Mouse (Mus musculus) heart, embryonic 16.5 days (tissue): ENCODE data around the gene Prkcsh. TPM values are rescaled to one million over a fixed set of nuclear protein-coding genes. Genes with fewer than 3 reads are reported as not detected.

Source experiments
- ATAC-seq: fragments of 200-750 bp; cut with Nextera tagmentation; replicated peaks from 2 replicates; pipeline ENCODE4 v1.8.0; 2017; ENCODE audit warnings: moderate number of reproducible peaks; ENCODE audit not compliant: insufficient read depth, low FRiP score; ENCODE audit errors: extremely low read depth
- H3K27ac ChIP-seq: fragments of 300-500 bp; sonication (generic); 2 replicates; pipeline ENCODE4 v1.5.1; 2014; ENCODE audit warnings: mild to moderate bottlenecking, low read length, control low read depth, moderate library complexity
- H3K27me3 ChIP-seq: fragments of 300-500 bp; sonication (generic); 2 replicates; pipeline ENCODE4 v1.6.1; 2014; ENCODE audit warnings: low read length, mixed read lengths; ENCODE audit not compliant: control insufficient read depth, insufficient read depth
- H3K36me3 ChIP-seq: fragments of 300-500 bp; sonication (generic); 2 replicates; pipeline ENCODE4 v1.6.1; 2014; ENCODE audit not compliant: control insufficient read depth, insufficient read depth
- H3K4me1 ChIP-seq: fragments of 300-500 bp; sonication (generic); 2 replicates; pipeline ENCODE4 v1.6.1; 2014; ENCODE audit warnings: low read length, mixed read lengths; ENCODE audit not compliant: control insufficient read depth, insufficient read depth
- H3K4me2 ChIP-seq: fragments of 300-500 bp; sonication (generic); 2 replicates; pipeline ENCODE4 v1.6.1; 2014; ENCODE audit warnings: low read depth, mild to moderate bottlenecking, control low read depth, low read length
- H3K4me3 ChIP-seq: fragments of 300-500 bp; sonication (generic); 2 replicates; pipeline ENCODE4 v1.5.1; 2014; ENCODE audit warnings: mild to moderate bottlenecking, control low read depth, low read length
- H3K9ac ChIP-seq: fragments of 300-500 bp; sonication (generic); 2 replicates; pipeline ENCODE4 v1.6.1; 2014; ENCODE audit warnings: low read length, control low read depth
- H3K9me3 ChIP-seq: fragments of 300-500 bp; sonication (generic); replicated peaks from 2 replicates; pipeline ENCODE4 v1.6.1; 2016; ENCODE audit warnings: low read length; ENCODE audit not compliant: control insufficient read depth
- WGBS: fragments of 180-500 bp; shearing (Covaris S2); extraction: QIAGEN DNeasy Blood & Tissue Kit; methylation state at CpG from one replicate; pipeline ENCODE4 v1.1.7; 2014; 5-methylcytosine and 5-hydroxymethylcytosine counted together
- polyA plus RNA-seq: library from polyadenylated mRNA; unstranded; fragments of >200 nt; fragmentation: Nextera tagmentation; extraction: Ambion mirVana; gene quantifications from 2 replicates; pipeline ENCODE4 v1.2.1, GENCODE M21; 2015

Gene Prkcsh
- polyA plus RNA-seq, 1 experiment from 2014 or later = 72.7 TPM

DNA sequence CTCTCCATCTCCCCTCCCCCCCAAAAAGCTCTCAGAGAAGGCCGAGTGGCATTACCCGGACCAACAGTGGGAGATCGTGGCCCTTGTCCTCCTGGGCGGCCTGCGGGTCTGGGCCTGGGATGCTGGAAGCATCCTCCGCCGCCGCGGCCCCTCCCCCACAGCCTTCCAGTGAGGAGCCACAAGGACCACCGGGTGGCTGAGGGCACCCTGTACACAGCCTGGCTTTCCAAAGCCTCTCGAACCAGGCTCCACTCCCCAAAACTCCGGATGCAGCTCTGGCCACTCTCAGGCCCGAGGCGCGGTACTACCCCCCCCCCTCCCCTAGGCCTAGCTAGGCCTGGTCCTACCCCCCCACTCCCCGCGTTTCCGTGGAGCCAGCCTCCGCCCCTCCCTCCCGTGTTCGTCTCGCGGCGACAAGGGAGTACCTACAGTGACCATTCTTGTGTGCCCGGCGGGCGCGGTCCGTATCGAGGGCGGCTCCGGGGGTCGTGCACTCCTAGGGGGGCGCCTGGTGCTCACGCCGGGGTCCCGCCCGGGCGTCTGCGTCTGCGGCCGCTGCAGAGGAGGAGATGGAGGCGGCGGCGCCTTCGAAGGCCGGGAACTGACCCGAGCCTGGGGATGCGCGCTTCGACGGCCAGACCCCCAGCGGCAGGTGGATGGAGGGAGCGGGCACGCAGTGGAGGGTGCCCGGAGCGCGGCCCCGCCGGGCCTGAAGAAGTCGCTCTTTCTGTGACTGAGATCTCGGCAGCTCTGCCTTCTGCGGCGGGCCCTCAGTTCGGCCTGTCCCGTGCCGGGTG lies 48.8 kb downstream of the Prkcsh start:
- 2% methylated on average over 58 of the region's 67 CpGs for WGBS
- no peak for ATAC-seq
- no peak overlapping the region for H3K9ac ChIP-seq

GRCm38 (mm10) chr9:22051958-22052254 lies 49.3 kb downstream of the Prkcsh start, which contains the start of gene Elavl3:
Elavl3 (minus strand) TSS chr9:22052023.
- peak within 1 kb of the TSS; percentile 51 for H3K4me3 ChIP-seq
- WGBS = 2% methylated on average over 21 of the region's 28 CpGs
- H3K36me3 ChIP-seq = no peaks in the 10 kb centered on the region
- peak within 1 kb of the TSS; percentile 56 for H3K9ac ChIP-seq
- H3K27ac ChIP-seq = no peak within 1 kb of the TSS
- peak within 1 kb of the TSS; percentile 76 for H3K4me2 ChIP-seq
- H3K9me3 ChIP-seq = no peaks in the 10 kb centered on the region
- H3K4me1 ChIP-seq = peaks cover 15% of the 10 kb centered on the region
- no peak for ATAC-seq
- peaks cover 68% of the 10 kb centered on the region for H3K27me3 ChIP-seq

More for the DNA sequence above, 48.8 kb downstream of the Prkcsh start:
- peaks cover 15% of the 10 kb centered on the region for H3K4me1 ChIP-seq
- H3K36me3 ChIP-seq = no peaks in the 10 kb centered on the region
- H3K9me3 ChIP-seq = no peaks in the 10 kb centered on the region
- no peak overlapping the region for H3K27ac ChIP-seq
- H3K4me3 ChIP-seq = peak overlapping the region; percentile 51
- H3K27me3 ChIP-seq = peaks cover 68% of the 10 kb centered on the region
- H3K4me2 ChIP-seq = peak overlapping the region; percentile 76

DNA sequence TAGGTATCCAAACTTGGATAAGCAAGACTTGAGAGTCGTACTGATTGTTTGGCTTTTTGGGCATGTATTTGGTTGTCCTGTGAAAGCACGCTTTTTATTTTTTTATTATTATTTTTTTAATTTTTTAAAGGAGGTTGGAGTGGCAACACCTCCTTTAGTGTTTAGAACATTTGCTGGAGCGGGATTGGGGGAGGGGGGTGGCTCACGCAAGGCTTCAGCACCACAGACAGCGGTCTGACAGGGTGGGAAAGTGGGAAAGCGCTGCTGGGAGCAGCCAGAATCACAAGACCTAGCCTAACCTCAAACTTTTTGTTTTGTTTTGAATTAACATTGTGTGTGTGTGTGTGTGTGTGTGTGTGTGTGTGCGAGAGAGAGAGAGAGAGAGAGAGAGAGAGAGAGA lies 51.1 kb downstream of the Prkcsh start:
- H3K36me3 ChIP-seq = peaks cover 17% of the 10 kb centered on the region
- no peak for ATAC-seq
- no peak overlapping the region for H3K27ac ChIP-seq
- H3K9me3 ChIP-seq = no peaks in the 10 kb centered on the region
- H3K4me2 ChIP-seq = no peak overlapping the region
- H3K9ac ChIP-seq = no peak overlapping the region
- peaks cover 66% of the 10 kb centered on the region for H3K27me3 ChIP-seq
- peaks cover 15% of the 10 kb centered on the region for H3K4me1 ChIP-seq
- H3K4me3 ChIP-seq = no peak overlapping the region
- 19% methylated on average over 7 of the region's 7 CpGs for WGBS

DNA sequence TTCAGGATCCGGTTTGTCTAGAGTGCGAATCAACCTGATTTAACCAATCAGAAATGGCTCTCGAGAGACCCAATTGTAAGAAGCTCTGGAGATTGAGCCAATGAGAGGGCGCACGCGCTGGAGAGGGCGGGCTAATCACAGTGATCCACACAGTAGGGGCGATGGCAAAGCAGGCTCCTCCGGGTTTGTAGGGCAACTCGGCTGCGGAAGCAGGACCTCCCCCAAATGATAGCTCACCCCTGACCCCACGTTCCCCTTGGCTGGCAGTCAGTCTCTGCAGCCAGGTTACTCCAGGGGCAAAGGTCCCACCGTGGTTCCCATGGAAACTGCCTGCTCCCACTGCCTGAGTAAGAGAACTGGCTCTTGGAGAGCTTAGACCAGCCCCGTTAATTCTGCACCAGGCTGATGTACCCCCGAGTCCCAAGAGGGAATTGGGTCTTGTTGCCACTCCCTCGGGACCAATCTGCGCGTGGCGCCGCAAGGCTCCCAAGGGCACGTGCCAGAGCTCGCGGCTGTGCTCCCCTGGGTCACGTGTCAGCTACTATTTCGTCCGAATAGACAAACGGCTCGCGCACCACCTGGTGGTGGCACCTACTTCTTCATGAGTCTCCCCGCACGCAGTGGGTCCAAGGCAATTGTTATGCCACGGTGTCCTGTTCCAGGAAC lies 51.9 kb downstream of the Prkcsh start:
- peaks cover 15% of the 10 kb centered on the region for H3K4me1 ChIP-seq
- H3K4me2 ChIP-seq = peak overlapping the region; percentile 24
- no peak overlapping the region for H3K4me3 ChIP-seq
- no peak for ATAC-seq
- peaks cover 58% of the 10 kb centered on the region for H3K27me3 ChIP-seq
- peaks cover 22% of the 10 kb centered on the region for H3K36me3 ChIP-seq
- whole genome bisulfite sequencing = 3% methylated on average over 32 of the region's 32 CpGs
- H3K9ac ChIP-seq = no peak overlapping the region
- no peak overlapping the region for H3K27ac ChIP-seq
- H3K9me3 ChIP-seq = no peaks in the 10 kb centered on the region

GRCm38 (mm10) chr9:22055713-22056112 lies 53.1 kb downstream of the Prkcsh start:
- Histone ChIP-seq H3K27me3 (peaks cover 46% of the 10 kb centered on the region), H3K4me3 (no peak overlapping the region), H3K4me1 (peaks cover 10% of the 10 kb centered on the region), H3K36me3 (peaks cover 25% of the 10 kb centered on the region), H3K4me2 (no peak overlapping the region), H3K27ac (no peak overlapping the region), H3K9me3 (no peaks in the 10 kb centered on the region), H3K9ac (no peak overlapping the region)
- WGBS = 34% methylated on average over 29 of the region's 29 CpGs
- ATAC-seq = no peak

GRCm38 (mm10) chr9:22056303-22056910 lies 53.8 kb downstream of the Prkcsh start:
- 77% methylated on average over 9 of the region's 9 CpGs for WGBS
- Histone ChIP-seq H3K4me3 (no peak overlapping the region), H3K27me3 (peaks cover 39% of the 10 kb centered on the region), H3K36me3 (peaks cover 25% of the 10 kb centered on the region), H3K4me1 (peaks cover 8% of the 10 kb centered on the region), H3K27ac (no peak overlapping the region), H3K9ac (no peak overlapping the region), H3K9me3 (no peaks in the 10 kb centered on the region), H3K4me2 (no peak overlapping the region)
- ATAC-seq = no peak

- WGBS = 85% methylated on average over 9 of the region's 9 CpGs
- Histone ChIP-seq H3K36me3 (peaks cover 25% of the 10 kb centered on the region), H3K27ac (no peak overlapping the region), H3K4me1 (peaks cover 5% of the 10 kb centered on the region; the same call in 1 of the 2 replicates), H3K9ac (no peak overlapping the region), H3K4me2 (no peak overlapping the region), H3K9me3 (no peaks in the 10 kb centered on the region), H3K4me3 (no peak overlapping the region), H3K27me3 (peaks cover 32% of the 10 kb centered on the region)
- ATAC-seq = no peak
These were observed 54.5 kb downstream of the Prkcsh start for GRCm38 (mm10) chr9:22057031-22057517.

- H3K4me1 ChIP-seq = peaks cover 5% of the 10 kb centered on the region; the same call in 1 of the 2 replicates
- ATAC-seq = no peak
- H3K4me2 ChIP-seq = no peak overlapping the region
- H3K27me3 ChIP-seq = peaks cover 23% of the 10 kb centered on the region
- peaks cover 25% of the 10 kb centered on the region for H3K36me3 ChIP-seq
- no peak overlapping the region for H3K4me3 ChIP-seq
- 80% methylated on average over 9 of the region's 9 CpGs for WGBS
- no peak overlapping the region for H3K9ac ChIP-seq
- H3K9me3 ChIP-seq = no peaks in the 10 kb centered on the region
- no peak overlapping the region for H3K27ac ChIP-seq
These were observed 55.4 kb downstream of the Prkcsh start for GRCm38 (mm10) chr9:22058011-22058424.

GRCm38 (mm10) chr9:22061339-22061738 lies 58.7 kb downstream of the Prkcsh start:
- H3K4me1 ChIP-seq = no peaks in the 10 kb centered on the region
- no peak overlapping the region for H3K4me3 ChIP-seq
- ATAC-seq = no peak
- H3K27me3 ChIP-seq = no peaks in the 10 kb centered on the region
- H3K27ac ChIP-seq = no peak overlapping the region
- no peak overlapping the region for H3K9ac ChIP-seq
- 66% methylated on average over 2 of the region's 2 CpGs for WGBS
- H3K36me3 ChIP-seq = peaks cover 44% of the 10 kb centered on the region
- no peak overlapping the region for H3K4me2 ChIP-seq
- no peaks in the 10 kb centered on the region for H3K9me3 ChIP-seq
